Mouse (Mus musculus): ENCODE measurements at regions not wholly inside any gene's neighbourhood (a gene's known extent, or its start where the extent isn't known, plus 50 kb on each side); places are given as distances from the start of the nearest gene placed in this dataset.

- H3K4me3 ChIP-seq (ENCODE audit: control insufficient read depth in 1 of 2, insufficient read depth in 1 of 2, low read depth in 2 of 2, low read length in 2 of 2), result no peak overlapping the region
- no peaks in the 10 kb centered on the region for H3K9me3 ChIP-seq (replicated peaks; ENCODE audit: insufficient read depth, low read length)
- H3K27ac ChIP-seq (ENCODE audit: control insufficient read depth, low read depth, low read length), result no peak overlapping the region
- H3K9ac ChIP-seq (ENCODE audit: control insufficient read depth, low read depth, low read length, poor library complexity, severe bottlenecking), result no peak overlapping the region
- H3K79me2 ChIP-seq (ENCODE audit: control insufficient read depth, insufficient read depth, low read length, poor library complexity), result no peaks in the 10 kb centered on the region
- no peaks in the 10 kb centered on the region for H3K4me1 ChIP-seq (ENCODE audit: control insufficient read depth in 1 of 2, insufficient read depth in 2 of 2, low read length in 2 of 2)
- no peak for DNase-seq (ENCODE audit: low read depth, low spot score)
- no peaks in the 10 kb centered on the region; a peak in 1 of 4 replicates for H3K27me3 ChIP-seq (ENCODE audit: control insufficient read depth in 1 of 2, insufficient read depth in 2 of 2, low read length in 2 of 2)
- TF ChIP-seq ELF1 (IDR thresholded peaks at IDR 0.05; ENCODE audit: low read depth, low read length), result no peak
- TF ChIP-seq NRF1 (IDR thresholded peaks at IDR 0.05; ENCODE audit: insufficient read depth, low read depth, low read length, poor library complexity, severe bottlenecking), result no peak
- TF ChIP-seq KAT2A (conservative IDR thresholded peaks at IDR 0.05; ENCODE audit: low read depth, low read length), result no peak
- no peak for TF ChIP-seq TCF12 (IDR thresholded peaks at IDR 0.05; ENCODE audit: low read depth, low read length)
- TF ChIP-seq JUND (IDR thresholded peaks at IDR 0.05; ENCODE audit: low read depth, low read length), result no peak
- no peak for TF ChIP-seq ZNF384 (IDR thresholded peaks at IDR 0.05; ENCODE audit: low read depth, low read length)
- TF ChIP-seq HCFC1 (IDR thresholded peaks at IDR 0.05; ENCODE audit: low read depth, low read length), result no peak
- TF ChIP-seq USF1 (IDR thresholded peaks at IDR 0.05; ENCODE audit: low read depth, low read length), result no peak
- no peak for TF ChIP-seq ZKSCAN1 (IDR thresholded peaks at IDR 0.05; ENCODE audit: low read depth, low read length)
- no peak for TF ChIP-seq MYC (IDR thresholded peaks at IDR 0.05; ENCODE audit: low read depth, low read length)
- no peak for TF ChIP-seq SIN3A (IDR thresholded peaks at IDR 0.05; ENCODE audit: low read length)
- no peak for TF ChIP-seq CTCF (IDR thresholded peaks at IDR 0.05 in 2 of 3, conservative IDR thresholded peaks at IDR 0.05 in 1 of 3; ENCODE audit: control insufficient read depth in 1 of 3, insufficient read depth in 1 of 3, low read depth in 2 of 3, low read length in 3 of 3, poor library complexity in 1 of 3, severe bottlenecking in 1 of 3)
- no peak for TF ChIP-seq TAL1 (IDR thresholded peaks at IDR 0.05; ENCODE audit: low read length)
- no peak for TF ChIP-seq MAFK (IDR thresholded peaks at IDR 0.05; ENCODE audit: borderline replicate concordance, low read depth, low read length)
- no peaks in the 10 kb centered on the region for H3K36me3 ChIP-seq (ENCODE audit: control insufficient read depth in 1 of 2, insufficient read depth in 2 of 2, low read length in 2 of 2)
These were observed 120.5 kb upstream of the Esrrg start for GRCm38 (mm10) chr1:187487948-187488690.

- H3K9ac ChIP-seq (ENCODE audit: control insufficient read depth, low read depth, low read length, poor library complexity, severe bottlenecking), result no peak overlapping the region
- DNase-seq (ENCODE audit: low read depth, low spot score), result no peak
- no peaks in the 10 kb centered on the region; a peak in 1 of 4 replicates for H3K27me3 ChIP-seq (ENCODE audit: control insufficient read depth in 1 of 2, insufficient read depth in 2 of 2, low read length in 2 of 2)
- H3K79me2 ChIP-seq (ENCODE audit: control insufficient read depth, insufficient read depth, low read length, poor library complexity), result no peaks in the 10 kb centered on the region
- H3K4me1 ChIP-seq (ENCODE audit: control insufficient read depth in 1 of 2, insufficient read depth in 2 of 2, low read length in 2 of 2), result no peaks in the 10 kb centered on the region
- H3K9me3 ChIP-seq (replicated peaks; ENCODE audit: insufficient read depth, low read length), result no peaks in the 10 kb centered on the region
- no peak for TF ChIP-seq MAFK (IDR thresholded peaks at IDR 0.05; ENCODE audit: borderline replicate concordance, low read depth, low read length)
- no peak for TF ChIP-seq CHD2 (IDR thresholded peaks at IDR 0.05; ENCODE audit: low read length)
- TF ChIP-seq KAT2A (conservative IDR thresholded peaks at IDR 0.05; ENCODE audit: low read depth, low read length), result no peak
- no peak for TF ChIP-seq ELF1 (IDR thresholded peaks at IDR 0.05; ENCODE audit: low read depth, low read length)
- TF ChIP-seq TBP (IDR thresholded peaks at IDR 0.05; ENCODE audit: low read depth, low read length), result no peak
- no peak for TF ChIP-seq USF2 (IDR thresholded peaks at IDR 0.05; ENCODE audit: borderline replicate concordance in 1 of 2, insufficient read depth in 1 of 2, low read depth in 1 of 2, low read length in 2 of 2)
- no peak for TF ChIP-seq RCOR1 (IDR thresholded peaks at IDR 0.05; ENCODE audit: low read depth, low read length)
- TF ChIP-seq E2F4 (IDR thresholded peaks at IDR 0.05; ENCODE audit: borderline replicate concordance, low read depth, low read length), result no peak
- no peak for TF ChIP-seq TCF12 (IDR thresholded peaks at IDR 0.05; ENCODE audit: low read depth, low read length)
- TF ChIP-seq MXI1 (IDR thresholded peaks at IDR 0.05; ENCODE audit: low read depth, low read length), result no peak
- TF ChIP-seq SIN3A (IDR thresholded peaks at IDR 0.05; ENCODE audit: low read length), result no peak
- H3K36me3 ChIP-seq (ENCODE audit: control insufficient read depth in 1 of 2, insufficient read depth in 2 of 2, low read length in 2 of 2), result no peaks in the 10 kb centered on the region
- no peak overlapping the region for H3K27ac ChIP-seq (ENCODE audit: control insufficient read depth, low read depth, low read length)
- no peak overlapping the region for H3K4me3 ChIP-seq (ENCODE audit: control insufficient read depth in 1 of 2, insufficient read depth in 1 of 2, low read depth in 2 of 2, low read length in 2 of 2)
These were observed 119.1 kb upstream of the Esrrg start for GRCm38 (mm10) chr1:187489452-187489851.
